Mouse (Mus musculus) bone marrow macrophage, adult 2 months (primary cell): ENCODE results near the gene Tmem200a.

Experiments
- CTCF ChIP-seq: IDR thresholded peaks from 2 replicates; pipeline ENCODE4 v1.5.1; 2012; ENCODE audit warnings: low read depth, mild to moderate bottlenecking, low read length, moderate library complexity
- POLR2A ChIP-seq: IDR thresholded peaks from 2 replicates; pipeline ENCODE4 v1.6.1; 2012; ENCODE audit warnings: mild to moderate bottlenecking, low read depth, low read length, borderline replicate concordance

DNA sequence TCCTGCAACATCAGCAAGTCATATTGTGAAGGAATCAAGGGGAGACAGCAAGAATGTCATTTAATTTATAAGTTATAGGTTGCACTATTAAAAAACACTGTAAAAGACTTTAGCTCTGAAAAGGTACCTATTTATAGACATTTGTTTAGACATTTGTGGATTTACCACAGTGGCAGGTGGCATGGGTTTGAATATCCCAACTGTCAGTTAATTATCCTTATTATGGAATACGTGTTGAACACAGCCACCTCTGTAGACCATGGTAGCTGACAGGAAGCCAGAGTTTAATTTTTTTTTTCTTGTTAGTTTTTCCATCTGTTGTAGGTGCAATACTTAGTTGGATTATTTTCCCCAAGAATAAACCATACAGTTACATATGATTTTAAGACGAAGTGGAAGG is 194.3 kb downstream of the Tmem200a start:
- TF ChIP-seq CTCF: no peak
- no peak for TF ChIP-seq POLR2A
